Mouse (Mus musculus): ENCODE measurements around the gene Olfr780.
"Not testable (repeated sequence)": the region's sequence is repeated elsewhere in the genome, so short reads cannot be mapped to it uniquely, and the experiment has no call there.

Olfr780 gene

GRCm38 (mm10) chr10:129317817-129318216 lies at the start of gene Olfr780:
Gene Olfr780, plus strand, starts transcription at chr10:129318117.
- no peak for DNase-seq

- no peak for DNase-seq
Measured at GRCm38 (mm10) chr10:129271081-129271535, 46.8 kb upstream of the Olfr780 start, which contains the start of gene Olfr777. Gene Olfr777, minus strand, starts transcription at chr10:129271485.

- not testable (repeated sequence) for DNase-seq
Measured at GRCm38 (mm10) chr10:129312973-129313372, 4.9 kb upstream of the Olfr780 start.

GRCm38 (mm10) chr10:129313521-129313920 lies 4.4 kb upstream of the Olfr780 start:
- DNase-seq, result not testable (repeated sequence)

- DNase-seq, result no peak
Measured at GRCm38 (mm10) chr10:129328554-129328953, 10.6 kb downstream of the Olfr780 start, which contains the start of gene Olfr781. Gene Olfr781, plus strand, starts transcription at chr10:129328854.

- no peak for DNase-seq
Measured at GRCm38 (mm10) chr10:129348550-129348949, 30.6 kb downstream of the Olfr780 start, which contains the start of gene Olfr782. Gene Olfr782, plus strand, starts transcription at chr10:129348850.

- not testable (repeated sequence) for DNase-seq
Measured at GRCm38 (mm10) chr10:129352475-129352874, 34.6 kb downstream of the Olfr780 start.

- not testable (repeated sequence) for DNase-seq
Measured at GRCm38 (mm10) chr10:129356496-129356895, 38.6 kb downstream of the Olfr780 start.

- no peak for DNase-seq
Measured at GRCm38 (mm10) chr10:129357307-129357706, 39.4 kb downstream of the Olfr780 start.

All from spleen, adult 18-20 months (tissue).